Mouse (Mus musculus) hindbrain, postnatal 0 days (tissue): ENCODE data around the gene Cacul1. TPM values are rescaled to one million over a fixed set of nuclear protein-coding genes. Genes with fewer than 3 reads are reported as not detected.
A peak's percentile ranks its signal among the peaks of the same experiment; 100 is the strongest.

Source experiments
- ATAC-seq: fragments of 200-750 bp; cut with Nextera tagmentation; 2 replicates; pipeline ENCODE4 v1.8.0; 2017; ENCODE audit warnings: mild to moderate bottlenecking, moderate TSS enrichment, moderate library complexity
- DNase-seq: peaks from one replicate; pipeline ENCODE4 v3.0.0-alpha.2; 2015; ENCODE audit warnings: low spot score
- H3K27ac ChIP-seq: fragments of 300-500 bp; sonication (generic); 2 replicates; pipeline ENCODE4 v1.5.1; 2014; ENCODE audit warnings: mild to moderate bottlenecking
- H3K27me3 ChIP-seq: fragments of 300-500 bp; sonication (generic); 2 replicates; pipeline ENCODE4 v1.6.1; 2014; ENCODE audit warnings: low read length, mixed read lengths; ENCODE audit not compliant: insufficient read depth
- H3K36me3 ChIP-seq: fragments of 300-500 bp; sonication (generic); 2 replicates; pipeline ENCODE4 v1.6.1; 2014; ENCODE audit warnings: low read length, mixed read lengths; ENCODE audit not compliant: insufficient read depth
- H3K4me1 ChIP-seq: fragments of 300-500 bp; sonication (generic); 2 replicates; pipeline ENCODE4 v1.6.1; 2014; ENCODE audit warnings: antibody characterized with exemption, low read length, mixed read lengths; ENCODE audit not compliant: insufficient read depth
- H3K4me2 ChIP-seq: fragments of 300-500 bp; sonication (generic); 2 replicates; pipeline ENCODE4 v1.6.1; 2014; ENCODE audit warnings: low read depth, mild to moderate bottlenecking, low read length, moderate library complexity, mixed read lengths
- H3K4me3 ChIP-seq: fragments of 300-500 bp; sonication (generic); 2 replicates; pipeline ENCODE4 v1.5.1; 2014; ENCODE audit warnings: low read length
- H3K9ac ChIP-seq: fragments of 300-500 bp; sonication (generic); replicated peaks from 2 replicates; pipeline ENCODE4 v1.6.1; 2014; ENCODE audit warnings: mild to moderate bottlenecking, low read length, moderate library complexity, mixed read lengths
- H3K9me3 ChIP-seq: fragments of 300-500 bp; sonication (generic); 2 replicates; pipeline ENCODE4 v1.6.1; 2016; ENCODE audit warnings: low read length, mixed read lengths
- CTCF ChIP-seq: IDR thresholded peaks from 2 replicates; pipeline ENCODE4 v1.5.1; 2016; ENCODE audit warnings: antibody characterized with exemption, control low read depth, low read depth
- WGBS: fragments of 180-500 bp; shearing (Covaris S2); extraction: QIAGEN DNeasy Blood & Tissue Kit; methylation state at CpG from one replicate; pipeline ENCODE4 v1.1.7; 2014; 5-methylcytosine and 5-hydroxymethylcytosine counted together
- polyA plus RNA-seq: library from polyadenylated mRNA; unstranded; fragments of >200 nt; fragmentation: Nextera tagmentation; extraction: Ambion mirVana; gene quantifications from 2 replicates; pipeline ENCODE4 v1.2.1, GENCODE M21; 2015
- total RNA-seq: library from RNA; depleted of rRNA; stranded (reverse); fragments of >200 nt; gene quantifications from 2 replicates; pipeline ENCODE4 v1.2.3, GENCODE M21; 2014

Gene Cacul1
- total and polyA plus RNA-seq, 2 experiments from 2014 or later, result 14.8 to 46.0 TPM

DNA sequence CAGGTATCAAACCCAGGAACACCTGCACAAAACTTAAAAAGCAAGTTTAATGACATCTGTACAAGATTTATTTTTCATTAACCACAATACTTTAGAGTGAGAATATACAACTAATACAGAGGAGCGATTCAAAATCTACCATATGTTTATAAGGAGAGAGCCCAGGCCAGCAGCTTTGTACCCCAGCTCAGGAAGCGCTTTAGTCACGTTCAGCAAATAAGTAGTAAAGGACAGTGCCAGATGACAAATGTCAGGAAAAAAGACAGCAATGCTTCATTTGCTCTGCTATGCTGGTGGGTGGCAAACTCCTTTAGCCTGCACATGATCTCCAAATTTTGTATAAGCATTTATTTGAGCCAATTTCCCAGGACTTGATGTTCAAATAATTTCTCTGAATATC, 56.1 kb downstream of the Cacul1 start:
- H3K9me3 ChIP-seq, result no peaks in the 10 kb centered on the region
- H3K9ac ChIP-seq, result no peak overlapping the region
- H3K4me2 ChIP-seq, result no peak overlapping the region
- TF ChIP-seq CTCF, result no peak
- no peaks in the 10 kb centered on the region for H3K27me3 ChIP-seq
- H3K27ac ChIP-seq, result no peak overlapping the region
- H3K4me3 ChIP-seq, result no peak overlapping the region
- DNase-seq (no peak), ATAC-seq (no peak)
- peaks cover 4% of the 10 kb centered on the region; the same call in 1 of the 2 replicates for H3K36me3 ChIP-seq
- no peaks in the 10 kb centered on the region for H3K4me1 ChIP-seq
- WGBS, result 85% methylated on average over 3 of the region's 3 CpGs

DNA sequence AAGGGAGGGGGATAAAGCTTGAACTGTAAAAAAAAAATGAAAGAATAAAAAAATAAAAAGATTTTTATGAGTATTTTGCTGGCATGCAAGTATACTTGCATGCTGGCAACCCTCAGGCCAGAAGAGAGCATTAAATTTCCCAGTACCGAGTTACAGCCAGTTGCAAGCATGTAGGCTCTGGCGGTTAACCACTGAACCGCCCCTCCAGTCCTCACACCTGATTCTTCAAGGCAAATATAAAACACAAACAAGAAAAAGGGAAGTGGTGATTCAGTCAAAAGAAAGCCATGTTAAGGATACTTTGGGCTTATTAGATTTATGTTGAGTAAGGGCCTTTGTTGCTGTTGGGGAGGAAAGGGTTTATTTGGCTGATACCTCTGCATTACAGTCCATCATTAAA, 60.7 kb downstream of the Cacul1 start:
- Histone ChIP-seq H3K4me3 (no peak overlapping the region), H3K36me3 (no peaks in the 10 kb centered on the region), H3K27ac (no peak overlapping the region), H3K4me1 (no peaks in the 10 kb centered on the region), H3K27me3 (no peaks in the 10 kb centered on the region), H3K9me3 (no peaks in the 10 kb centered on the region), H3K4me2 (no peak overlapping the region), H3K9ac (no peak overlapping the region)
- no peak for TF ChIP-seq CTCF
- no peak for DNase-seq
- ATAC-seq, result no peak
- 95% methylated on average over 3 of the region's 3 CpGs for WGBS

DNA sequence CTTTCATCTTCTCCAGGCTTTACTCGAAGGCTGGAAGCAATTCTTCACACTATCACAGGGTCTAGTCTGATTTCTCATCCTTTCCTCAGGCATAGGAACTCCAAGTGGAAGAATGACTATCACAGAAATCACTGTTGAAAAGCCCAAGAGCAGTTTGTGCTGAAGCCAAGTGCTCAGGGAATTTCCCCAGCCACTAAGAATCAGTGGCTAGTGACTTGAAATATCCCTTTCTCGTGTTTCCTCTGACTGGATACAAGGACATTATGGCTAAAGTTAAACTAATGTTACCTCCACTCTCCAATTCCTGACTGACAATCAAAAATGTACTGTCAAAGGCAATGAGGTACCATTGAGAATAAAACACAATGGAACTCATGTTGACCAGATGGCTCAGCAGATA, 65.8 kb downstream of the Cacul1 start:
- H3K9ac ChIP-seq, result no peak overlapping the region
- no peaks in the 10 kb centered on the region for H3K36me3 ChIP-seq
- H3K4me1 ChIP-seq, result no peaks in the 10 kb centered on the region
- no peak for DNase-seq
- no peak overlapping the region for H3K4me3 ChIP-seq
- H3K27ac ChIP-seq, result no peak overlapping the region
- ATAC-seq, result no peak
- H3K9me3 ChIP-seq, result no peaks in the 10 kb centered on the region
- no peak overlapping the region for H3K4me2 ChIP-seq
- no peak for TF ChIP-seq CTCF
- 85% methylated on average over 2 of the region's 2 CpGs for WGBS
- H3K27me3 ChIP-seq, result no peaks in the 10 kb centered on the region

DNA sequence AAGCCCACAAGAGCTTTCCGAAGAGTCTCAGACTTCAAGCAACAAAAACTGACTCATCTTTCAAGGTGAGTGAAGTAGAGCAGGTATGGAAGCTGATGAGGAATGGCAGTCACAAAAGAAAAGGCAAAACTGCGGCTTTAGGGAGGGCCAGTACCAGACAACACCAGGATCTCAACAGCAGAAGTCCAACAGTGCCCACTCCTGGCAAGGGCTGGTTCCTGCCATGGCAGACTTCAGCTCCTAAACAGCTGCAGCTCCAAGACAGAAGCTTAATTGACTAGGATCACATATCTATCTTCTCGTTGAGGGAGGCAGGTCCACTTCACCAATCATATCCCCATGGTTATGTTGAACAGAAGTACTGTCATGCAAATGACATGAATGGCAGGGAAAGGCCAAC, 67.4 kb downstream of the Cacul1 start:
- Histone ChIP-seq H3K36me3 (no peaks in the 10 kb centered on the region), H3K27ac (no peak overlapping the region), H3K9me3 (no peaks in the 10 kb centered on the region), H3K4me3 (no peak overlapping the region), H3K27me3 (no peaks in the 10 kb centered on the region), H3K4me2 (no peak overlapping the region), H3K9ac (no peak overlapping the region), H3K4me1 (no peaks in the 10 kb centered on the region)
- DNase-seq (peak; percentile 28), ATAC-seq (no peak)
- 47% methylated on average over 3 of the region's 3 CpGs for WGBS
- TF ChIP-seq CTCF, result peak; percentile 63

DNA sequence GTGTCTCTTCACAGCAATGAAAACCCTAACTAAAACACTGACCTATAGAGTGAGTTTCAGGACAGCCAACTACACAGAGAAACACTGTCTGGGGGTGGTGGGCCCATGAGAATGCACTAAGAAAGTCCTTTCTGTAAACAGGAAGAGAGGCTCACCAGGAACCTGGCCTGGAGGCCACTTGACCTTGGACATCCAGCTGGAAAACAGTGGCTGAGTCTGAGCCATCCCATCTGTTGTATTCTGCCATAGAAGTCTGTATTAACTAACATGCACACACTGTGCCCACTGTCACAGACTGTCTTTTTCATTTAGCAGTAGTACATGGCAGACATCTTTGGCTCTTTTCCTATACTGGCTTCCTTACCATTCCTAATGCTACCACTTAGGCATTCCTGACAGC, 80.6 kb downstream of the Cacul1 start:
- H3K4me3 ChIP-seq, result no peak overlapping the region
- H3K4me1 ChIP-seq, result no peaks in the 10 kb centered on the region
- ATAC-seq (no peak), DNase-seq (no peak)
- no peaks in the 10 kb centered on the region for H3K36me3 ChIP-seq
- no peak overlapping the region for H3K4me2 ChIP-seq
- no peaks in the 10 kb centered on the region for H3K27me3 ChIP-seq
- H3K9me3 ChIP-seq, result no peaks in the 10 kb centered on the region
- no peak for TF ChIP-seq CTCF
- no peak overlapping the region for H3K27ac ChIP-seq
- H3K9ac ChIP-seq, result no peak overlapping the region

DNA sequence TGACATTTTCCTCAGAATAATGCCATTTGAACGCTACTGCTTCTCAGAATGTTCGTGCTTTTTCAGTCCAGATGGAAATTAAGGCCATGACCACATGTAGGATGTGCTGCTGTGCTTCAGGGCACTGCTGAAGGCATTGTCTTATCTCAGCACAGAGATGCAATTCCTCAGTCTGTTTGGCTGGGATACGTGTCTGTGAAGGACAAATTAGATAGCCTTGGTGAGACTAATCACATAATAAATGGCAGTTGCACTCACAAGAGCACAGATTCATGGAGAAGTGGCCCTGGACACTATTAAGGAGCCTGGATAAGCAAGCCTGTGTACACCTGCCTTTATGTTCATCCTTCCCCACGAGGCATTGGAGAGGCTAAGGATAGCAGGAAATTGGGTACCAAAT, 83.7 kb downstream of the Cacul1 start:
- no peak overlapping the region for H3K27ac ChIP-seq
- no peak for TF ChIP-seq CTCF
- H3K4me1 ChIP-seq, result no peaks in the 10 kb centered on the region; the same call in 1 of the 2 replicates
- no peaks in the 10 kb centered on the region for H3K36me3 ChIP-seq
- ATAC-seq, result no peak
- no peak overlapping the region for H3K9ac ChIP-seq
- 65% methylated on average over 4 of the region's 4 CpGs for WGBS
- DNase-seq, result no peak
- H3K4me2 ChIP-seq, result no peak overlapping the region
- no peaks in the 10 kb centered on the region for H3K27me3 ChIP-seq
- H3K9me3 ChIP-seq, result no peaks in the 10 kb centered on the region
- no peak overlapping the region for H3K4me3 ChIP-seq

DNA sequence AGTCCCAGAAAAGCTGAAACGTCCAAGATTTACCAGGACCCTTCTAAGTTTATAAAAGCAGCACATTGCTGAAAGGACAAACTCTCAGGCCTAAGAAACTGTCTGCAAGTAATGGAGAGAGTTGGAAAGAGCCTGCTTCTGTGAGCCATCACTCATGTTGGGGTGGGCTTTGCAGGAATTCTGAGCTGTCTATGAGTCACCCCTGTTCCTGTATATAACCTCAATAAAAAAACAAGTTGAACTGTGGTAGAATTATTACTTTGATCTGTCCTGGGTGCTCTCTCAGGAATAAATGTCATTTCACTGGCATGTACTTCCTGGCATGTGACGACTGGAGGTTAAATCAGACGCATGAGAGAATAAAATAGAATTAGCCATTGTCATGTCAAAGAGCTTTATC, 85.1 kb downstream of the Cacul1 start:
- H3K4me1 ChIP-seq, result no peaks in the 10 kb centered on the region; the same call in 1 of the 2 replicates
- no peak overlapping the region for H3K4me2 ChIP-seq
- no peak for TF ChIP-seq CTCF
- DNase-seq (no peak), ATAC-seq (no peak)
- no peaks in the 10 kb centered on the region for H3K27me3 ChIP-seq
- WGBS, result 56% methylated on average over 3 of the region's 3 CpGs
- no peak overlapping the region for H3K4me3 ChIP-seq
- H3K9ac ChIP-seq, result no peak overlapping the region
- no peaks in the 10 kb centered on the region for H3K36me3 ChIP-seq
- H3K9me3 ChIP-seq, result no peaks in the 10 kb centered on the region
- no peak overlapping the region for H3K27ac ChIP-seq
